Comparison of ENCODE assay signal across 13 mouse cellular contexts in the genomic region with DNA sequence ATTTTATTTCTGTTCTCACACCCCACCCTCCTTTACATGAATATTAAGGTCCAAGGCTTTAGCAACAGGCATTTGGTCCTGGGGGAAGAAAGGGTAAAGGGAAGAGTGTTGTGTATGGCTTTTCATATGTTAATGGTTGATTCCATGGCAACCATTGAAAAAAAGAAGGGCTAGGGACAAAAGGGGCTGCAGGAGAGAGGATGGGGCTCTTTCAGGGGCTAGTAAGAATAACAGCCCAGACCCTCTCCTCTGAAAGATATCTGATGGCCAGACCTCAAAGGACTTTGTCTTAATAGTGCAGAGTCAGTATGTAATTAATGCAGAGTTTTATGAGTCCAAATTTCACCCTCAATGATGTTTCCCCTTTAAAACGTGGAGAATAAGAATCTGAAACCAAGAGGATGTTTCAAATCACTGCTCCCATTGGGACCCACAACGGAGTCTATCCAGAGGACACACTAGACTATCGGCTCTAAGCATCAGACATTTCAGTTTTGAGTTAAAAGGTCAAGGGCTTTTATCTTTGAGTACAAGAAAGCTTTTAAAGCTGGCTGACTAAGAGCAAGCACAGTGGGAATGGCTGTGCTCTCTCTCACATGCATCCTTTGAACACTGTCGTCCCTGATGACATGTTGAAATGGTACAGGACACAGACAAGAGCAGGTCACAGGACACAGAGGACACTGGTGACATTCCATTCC.
DNase-seq lines count a peak whose midpoint lies in the region; ATAC-seq lines count a peak whose summit lies in the region.
"Had no signal": no experiment of that assay in that cellular context is flagged by ENCODE, and none has a peak within 500 bp of the region (broad histone marks: within the 10 kb centered on the region; RNA-seq: fewer than 3 reads in every experiment).

No protein-coding gene starts in this region.

- 13% methylated on average over 4 of the region's 4 CpGs for WGBS in heart, embryonic 11.5 days (ENCODE audit: insufficient replicate concordance)
- 19% methylated on average over 4 of the region's 4 CpGs for WGBS in embryonic facial prominence, embryonic 10.5 days
- WGBS in hindbrain, embryonic 13.5 days: 3% methylated on average over 4 of the region's 4 CpGs
- 3% methylated on average over 4 of the region's 4 CpGs for WGBS in midbrain, embryonic 16.5 days

- no peak overlapping the region for H3K4me3 ChIP-seq in heart, embryonic 11.5 days (ENCODE audit: low read depth, low read length)
- H3K4me3 ChIP-seq in embryonic facial prominence, embryonic 10.5 days: no peak overlapping the region
- H3K4me3 ChIP-seq in hindbrain, embryonic 13.5 days: no peak overlapping the region
- no peak overlapping the region for H3K4me3 ChIP-seq in midbrain, embryonic 16.5 days (ENCODE audit: low read depth, low read length)
- H3K4me3 ChIP-seq: heart, adult 2 months; lung, embryonic 15.5 days had no signal

- no peaks in the 10 kb centered on the region for H3K9me3 ChIP-seq in heart, embryonic 11.5 days (replicated peaks; ENCODE audit: control insufficient read depth, low read length)
- H3K9me3 ChIP-seq in embryonic facial prominence, embryonic 10.5 days: no peaks in the 10 kb centered on the region
- H3K9me3 ChIP-seq in hindbrain, embryonic 13.5 days: no peaks in the 10 kb centered on the region
- H3K9me3 ChIP-seq in midbrain, embryonic 16.5 days (replicated peaks; ENCODE audit: control insufficient read depth, low read length, poor library complexity, severe bottlenecking): no peaks in the 10 kb centered on the region
- H3K9me3 ChIP-seq: G1E; lung, embryonic 15.5 days had no signal

- H3K27me3 ChIP-seq in heart, embryonic 11.5 days (ENCODE audit: control insufficient read depth, insufficient read depth, low read length): no peaks in the 10 kb centered on the region
- H3K27me3 ChIP-seq in embryonic facial prominence, embryonic 10.5 days (replicated peaks; ENCODE audit: low read depth, poor library complexity, severe bottlenecking): no peaks in the 10 kb centered on the region
- H3K27me3 ChIP-seq in hindbrain, embryonic 13.5 days: no peaks in the 10 kb centered on the region
- no peaks in the 10 kb centered on the region for H3K27me3 ChIP-seq in midbrain, embryonic 16.5 days (ENCODE audit: control insufficient read depth, insufficient read depth, low read depth, low read length)
- H3K27me3 ChIP-seq: lung, embryonic 15.5 days had no signal

- no peaks in the 10 kb centered on the region for H3K36me3 ChIP-seq in heart, embryonic 11.5 days (ENCODE audit: control insufficient read depth, insufficient read depth, low read length)
- no peaks in the 10 kb centered on the region for H3K36me3 ChIP-seq in embryonic facial prominence, embryonic 10.5 days (replicated peaks)
- no peaks in the 10 kb centered on the region for H3K36me3 ChIP-seq in hindbrain, embryonic 13.5 days
- no peaks in the 10 kb centered on the region for H3K36me3 ChIP-seq in midbrain, embryonic 16.5 days (ENCODE audit: control insufficient read depth, insufficient read depth, low read length)
- H3K36me3 ChIP-seq: G1E; lung, embryonic 15.5 days had no signal

- no peak overlapping the region for H3K27ac ChIP-seq in heart, embryonic 11.5 days (ENCODE audit: low read depth, low read length)
- peak overlapping the region; percentile 51 for H3K27ac ChIP-seq in embryonic facial prominence, embryonic 10.5 days (replicated peaks)
- peak overlapping the region; percentile 78 for H3K27ac ChIP-seq in hindbrain, embryonic 13.5 days
- H3K27ac ChIP-seq in midbrain, embryonic 16.5 days (ENCODE audit: low read length): peak overlapping the region; percentile 56
- H3K27ac ChIP-seq: heart, adult 2 months; lung, embryonic 15.5 days had no signal

- ATAC-seq in heart, embryonic 11.5 days (replicated peaks; ENCODE audit: insufficient number of reproducible peaks, low FRiP score, low TSS enrichment): no peak
- ATAC-seq in hindbrain, embryonic 13.5 days (ENCODE audit: low FRiP score): peak; percentile 88
- ATAC-seq in midbrain, embryonic 16.5 days: peak; percentile 91

- peaks cover 4% of the 10 kb centered on the region; the same call in 1 of the 2 replicates for H3K4me1 ChIP-seq in heart, embryonic 11.5 days (ENCODE audit: control insufficient read depth, insufficient read depth, low read length)
- H3K4me1 ChIP-seq in embryonic facial prominence, embryonic 10.5 days: peaks cover 6% of the 10 kb centered on the region
- H3K4me1 ChIP-seq in hindbrain, embryonic 13.5 days (replicated peaks): peaks cover 12% of the 10 kb centered on the region
- peaks cover 8% of the 10 kb centered on the region for H3K4me1 ChIP-seq in midbrain, embryonic 16.5 days (ENCODE audit: control insufficient read depth, insufficient read depth, low read length)
- H3K4me1 ChIP-seq: lung, embryonic 15.5 days had no signal

- H3K9ac ChIP-seq in heart, embryonic 11.5 days (ENCODE audit: low read depth, low read length): no peak overlapping the region
- no peak overlapping the region for H3K9ac ChIP-seq in hindbrain, embryonic 13.5 days
- H3K9ac ChIP-seq in midbrain, embryonic 16.5 days (ENCODE audit: low read depth, low read length): no peak overlapping the region
- H3K9ac ChIP-seq: lung, embryonic 15.5 days had no signal

- H3K4me2 ChIP-seq in heart, embryonic 11.5 days: peak overlapping the region; percentile 29
- peak overlapping the region; percentile 18; the same call in 1 of the 2 replicates for H3K4me2 ChIP-seq in hindbrain, embryonic 13.5 days
- 0 out of 2 replicates have a peak overlapping the region, but pooled peaks have one; percentile 0 for H3K4me2 ChIP-seq in midbrain, embryonic 16.5 days (ENCODE audit: low read length)
- H3K4me2 ChIP-seq: lung, embryonic 15.5 days had no signal

- DNase-seq in heart, postnatal 25 days (ENCODE audit: low spot score): no peak
- DNase-seq in embryonic facial prominence, embryonic 10.5 days (ENCODE audit: low spot score): no peak
- DNase-seq in left cerebral cortex, adult 18-20 months (ENCODE audit: low spot score in 2 of 2): no peak
- DNase-seq in layer of hippocampus, postnatal 14 days (ENCODE audit: low spot score in 2 of 2): no peak
- no peak for DNase-seq in urinary bladder, postnatal 4 days (ENCODE audit: low spot score in 2 of 2)
- DNase-seq: heart, adult 2 months; kidney, adult 8-10 months; right cerebral cortex, postnatal 14 days had no signal

- intact Hi-C loops in heart, postnatal 25 days (cut with DNase I): no loop called here
